In genomic region chr10:62668043-62668442, GRCm38 (mm10) we compare ENCODE assay signal across 29 mouse cellular contexts. TPM values are rescaled to one million over a fixed set of nuclear protein-coding genes. Genes with fewer than 3 reads are reported as not detected.
DNase-seq lines count a peak whose midpoint lies in the region; ATAC-seq and TF ChIP-seq lines count a peak whose summit lies in the region.
"Had no signal": no experiment of that assay in that cellular context is flagged by ENCODE, and none has a peak within 500 bp of the region (broad histone marks: within the 10 kb centered on the region; RNA-seq: fewer than 3 reads in every experiment).

No protein-coding gene starts in this region.

- H3K27me3 ChIP-seq in intestine, postnatal 0 days (replicated peaks; ENCODE audit: control insufficient read depth, insufficient read depth, low read length) = no peaks in the 10 kb centered on the region
- H3K27me3 ChIP-seq in liver, embryonic 15.5 days = peaks cover 20% of the 10 kb centered on the region; the same call in 1 of the 2 replicates
- H3K27me3 ChIP-seq: heart, embryonic 13.5 days; limb, embryonic 12.5 days had no signal

- H3K27ac ChIP-seq in intestine, postnatal 0 days (ENCODE audit: low read depth, low read length) = peak overlapping the region; percentile 8; the same call in 1 of the 2 replicates
- no peak overlapping the region for H3K27ac ChIP-seq in liver, embryonic 15.5 days (replicated peaks)
- H3K27ac ChIP-seq: embryonic facial prominence, embryonic 10.5 days; heart, embryonic 13.5 days; hindbrain, embryonic 13.5 days; layer of hippocampus, adult 2 months; limb, embryonic 12.5 days; neural tube, embryonic 13.5 days had no signal

- H3K4me1 ChIP-seq in intestine, postnatal 0 days (replicated peaks; ENCODE audit: control insufficient read depth, insufficient read depth, low read length) = no peaks in the 10 kb centered on the region
- H3K4me1 ChIP-seq in liver, embryonic 15.5 days (replicated peaks) = peaks cover 25% of the 10 kb centered on the region
- H3K4me1 ChIP-seq: hindbrain, embryonic 13.5 days; limb, embryonic 12.5 days; neural tube, embryonic 13.5 days had no signal

- no peaks in the 10 kb centered on the region for H3K36me3 ChIP-seq in intestine, postnatal 0 days (ENCODE audit: control insufficient read depth, insufficient read depth)
- no peaks in the 10 kb centered on the region for H3K36me3 ChIP-seq in liver, embryonic 15.5 days (replicated peaks)
- H3K36me3 ChIP-seq: embryonic facial prominence, embryonic 10.5 days; heart, embryonic 13.5 days; hindbrain, embryonic 13.5 days; limb, embryonic 12.5 days; neural tube, embryonic 13.5 days had no signal

- no peak for TF ChIP-seq CTCF in intestine, postnatal 0 days (IDR thresholded peaks at IDR 0.05; ENCODE audit: low read depth)

- peak; percentile 37 for ATAC-seq in common myeloid progenitor, adult 5-6 weeks (replicated peaks; ENCODE audit: low read depth, poor library complexity, severe bottlenecking)
- peak; percentile 65 for ATAC-seq in intestine, postnatal 0 days
- ATAC-seq in liver, embryonic 15.5 days (ENCODE audit: insufficient read depth) = peak; percentile 83
- ATAC-seq: forebrain, postnatal 0 days had no signal

- H3K4me2 ChIP-seq in intestine, postnatal 0 days (replicated peaks; ENCODE audit: low read depth) = no peak overlapping the region
- peak overlapping the region; percentile 17 for H3K4me2 ChIP-seq in liver, embryonic 15.5 days
- H3K4me2 ChIP-seq: heart, embryonic 13.5 days; hindbrain, embryonic 13.5 days; limb, embryonic 12.5 days; neural tube, embryonic 13.5 days had no signal

- WGBS in intestine, postnatal 0 days = 35% methylated on average over 5 of the region's 5 CpGs
- WGBS in liver, embryonic 15.5 days (ENCODE audit: insufficient replicate concordance) = 11% methylated on average over 5 of the region's 5 CpGs

- no peak overlapping the region for H3K9ac ChIP-seq in intestine, postnatal 0 days (ENCODE audit: low read depth, low read length)
- no peak overlapping the region for H3K9ac ChIP-seq in liver, embryonic 15.5 days
- H3K9ac ChIP-seq: forebrain, postnatal 0 days; heart, embryonic 13.5 days; hindbrain, embryonic 13.5 days; limb, embryonic 12.5 days; neural tube, embryonic 13.5 days had no signal

- no peak for DNase-seq in urinary bladder, postnatal 14 days (ENCODE audit: low spot score)
- DNase-seq in cerebellum, adult 9-11 months = no peak
- DNase-seq in adrenal gland, postnatal 36 days = no peak
- DNase-seq in cerebellum, postnatal 36 days = no peak
- DNase-seq: cerebellum, adult 8-10 months; forebrain, postnatal 0 days; gastrocnemius, postnatal 25 days; heart, adult 18-20 months; heart, postnatal 14 days; kidney, adult 9 months; kidney, postnatal 14 days; layer of hippocampus, postnatal 36 days; lung, adult 2 months; midbrain, embryonic 14.5 days; retina, postnatal 1 day; right cerebral cortex, postnatal 25 days; thymus, adult 18-20 months; thymus, postnatal 36 days had no signal

- H3K4me3 ChIP-seq in intestine, postnatal 0 days (ENCODE audit: low read depth, low read length) = no peak overlapping the region
- no peak overlapping the region for H3K4me3 ChIP-seq in liver, embryonic 15.5 days (replicated peaks)
- H3K4me3 ChIP-seq: embryonic facial prominence, embryonic 10.5 days; heart, embryonic 13.5 days; hindbrain, embryonic 13.5 days; layer of hippocampus, adult 2 months; limb, embryonic 12.5 days; megakaryocyte, embryonic 14.5 days; neural tube, embryonic 13.5 days had no signal

- H3K9me3 ChIP-seq in intestine, postnatal 0 days (ENCODE audit: control insufficient read depth) = no peaks in the 10 kb centered on the region
- H3K9me3 ChIP-seq in liver, embryonic 15.5 days (replicated peaks) = no peaks in the 10 kb centered on the region
- H3K9me3 ChIP-seq: embryonic facial prominence, embryonic 10.5 days; heart, embryonic 13.5 days; hindbrain, embryonic 13.5 days; limb, embryonic 12.5 days; megakaryocyte, embryonic 14.5 days; neural tube, embryonic 13.5 days had no signal

RNA-seq across cellular contexts. Expression of gene Ddx50, which starts 17.0 kb away (rescaled TPM):
- 109 and 111 TPM in 2 replicates for total RNA-seq in common myeloid progenitor, adult 5-6 weeks (2017)
- 69.6 and 74.4 TPM in 2 replicates for polyA plus RNA-seq in intestine, postnatal 0 days (2015; fragmentation: Nextera tagmentation; extraction: Ambion mirVana)
- 35.2 and 35.9 TPM in 2 replicates for polyA plus RNA-seq in liver, embryonic 15.5 days (2015; fragmentation: Nextera tagmentation; extraction: Ambion mirVana)
- 100 to 1,000 TPM; 121 to 124 TPM for total RNA-seq in adrenal gland, postnatal 36 days (2021)

RNA-seq across cellular contexts. Expression of gene Stox1, which starts 57.9 kb away (rescaled TPM):
- 0.39 and 0.73 TPM in 2 replicates for total RNA-seq in common myeloid progenitor, adult 5-6 weeks (2017)
- polyA plus RNA-seq in intestine, postnatal 0 days (2015; fragmentation: Nextera tagmentation; extraction: Ambion mirVana) = 0.44 and 0.97 TPM in 2 replicates
- 0.12 and 0.21 TPM in 2 replicates for polyA plus RNA-seq in liver, embryonic 15.5 days (2015; fragmentation: Nextera tagmentation; extraction: Ambion mirVana)
- under 1 TPM; 0.46 to 0.70 TPM for total RNA-seq in adrenal gland, postnatal 36 days (2021)
- polyA plus RNA-seq: C2C12 had no signal
